Mouse (Mus musculus): ENCODE measurements at regions not wholly inside any gene's neighbourhood (a gene's known extent, or its start where the extent isn't known, plus 50 kb on each side); places are given as distances from the start of the nearest gene placed in this dataset.

DNA sequence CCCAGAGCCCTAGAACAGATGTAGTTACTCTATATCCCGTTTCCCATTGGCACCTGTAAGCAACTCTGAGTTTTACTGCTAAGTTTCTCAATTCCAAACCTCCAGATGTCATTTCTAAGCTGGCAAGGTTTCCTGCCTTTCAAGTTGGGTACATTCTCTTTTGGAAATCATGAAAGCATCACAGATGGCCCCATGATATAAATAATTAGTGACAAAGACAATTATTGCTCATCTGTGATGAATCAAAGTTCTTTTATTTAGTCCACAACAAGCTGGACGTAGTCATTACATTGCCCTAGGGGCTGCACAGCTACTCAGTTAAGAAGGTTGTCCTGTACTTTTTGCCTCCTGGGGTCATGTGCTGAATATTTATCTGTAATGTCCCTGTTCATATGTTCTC is 303.2 kb upstream of the Btbd3 start:
- no peak for TF ChIP-seq CTCF (IDR thresholded peaks at IDR 0.05; ENCODE audit: control insufficient read depth, insufficient read depth, insufficient replicate concordance, low read depth, low read length)
- no peak for TF ChIP-seq POLR2A (IDR thresholded peaks at IDR 0.05; ENCODE audit: control insufficient read depth, low read depth, low read length)
